Mouse (Mus musculus): ENCODE data around the gene Zic1.

DNA sequence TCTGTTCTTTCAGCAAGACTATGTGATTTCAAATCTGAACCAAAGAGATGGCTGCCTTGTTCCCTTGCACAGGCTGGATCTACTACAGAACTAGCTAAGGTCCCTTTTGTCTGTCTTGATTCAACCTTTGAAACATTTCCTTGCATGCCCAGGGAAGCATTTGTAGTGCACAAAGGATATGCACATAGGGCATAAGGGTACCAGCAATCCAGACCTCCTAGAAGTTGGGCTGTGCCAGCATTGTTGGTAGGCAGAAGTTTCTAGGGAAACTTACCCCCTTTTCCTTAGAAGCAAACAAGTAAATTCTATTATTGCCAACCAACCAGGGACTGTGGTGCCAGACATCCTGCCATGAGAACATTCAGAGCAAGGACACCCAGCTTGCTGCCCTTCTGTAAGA, 5.4 kb upstream of the Zic1 start:
- TF ChIP-seq CTCF (IDR thresholded peaks at IDR 0.05; ENCODE audit: low read depth) (no peak), EP300 (optimal IDR thresholded peaks at IDR 0.05) (no peak)

All from stomach, postnatal 0 days (tissue).